Mouse (Mus musculus) spleen, postnatal 4 days (tissue): ENCODE measurements around the gene 4933406M09Rik.

Experiments used
- DNase-seq, 2 experiments: peaks; one replicate each; pipeline ENCODE4 v3.0.0; 2022; ENCODE audit warnings: low spot score in 2 of 2

4933406M09Rik gene

DNA sequence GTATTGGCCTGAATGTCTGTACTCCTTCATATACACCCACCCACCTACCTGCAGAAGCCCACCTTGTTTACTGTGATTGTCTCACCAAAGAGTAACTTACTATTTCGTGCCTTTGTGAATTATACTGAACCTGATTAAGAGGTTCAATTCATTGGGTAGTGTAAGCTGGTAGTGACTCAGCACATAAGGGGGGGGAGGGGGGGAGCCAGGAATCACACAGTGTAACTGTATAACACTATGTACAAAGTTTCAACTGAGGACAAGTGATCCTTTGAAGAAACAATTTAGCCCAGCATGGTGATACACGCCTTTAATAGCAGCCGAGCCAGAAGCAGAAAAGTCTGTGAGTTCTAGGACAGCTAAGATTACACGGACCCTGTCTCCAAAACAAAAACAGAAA, 47.7 kb downstream of the 4933406M09Rik start:
- no peak for DNase-seq

DNA sequence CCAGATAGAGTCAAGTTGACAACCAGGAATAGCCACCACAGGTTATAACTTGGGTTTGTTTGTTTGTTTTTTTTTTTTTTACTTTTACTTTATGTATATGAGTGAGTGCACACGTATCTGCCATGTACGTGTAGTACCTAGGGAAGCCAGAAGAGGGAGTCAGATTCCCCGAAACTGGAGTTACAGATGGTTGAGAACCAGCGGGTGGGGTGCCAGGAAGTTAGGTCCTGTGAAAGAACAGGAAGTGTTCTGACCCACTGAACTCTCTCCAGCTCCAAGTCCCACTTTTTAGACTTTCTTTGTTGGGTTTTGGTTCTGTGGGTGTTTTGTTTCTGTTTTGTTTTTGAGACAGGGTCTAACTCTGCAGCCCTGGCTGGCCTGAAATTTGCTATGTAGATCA, 49.7 kb downstream of the 4933406M09Rik start:
- peak in 1 of 2 experiments; percentile 66 for DNase-seq

DNA sequence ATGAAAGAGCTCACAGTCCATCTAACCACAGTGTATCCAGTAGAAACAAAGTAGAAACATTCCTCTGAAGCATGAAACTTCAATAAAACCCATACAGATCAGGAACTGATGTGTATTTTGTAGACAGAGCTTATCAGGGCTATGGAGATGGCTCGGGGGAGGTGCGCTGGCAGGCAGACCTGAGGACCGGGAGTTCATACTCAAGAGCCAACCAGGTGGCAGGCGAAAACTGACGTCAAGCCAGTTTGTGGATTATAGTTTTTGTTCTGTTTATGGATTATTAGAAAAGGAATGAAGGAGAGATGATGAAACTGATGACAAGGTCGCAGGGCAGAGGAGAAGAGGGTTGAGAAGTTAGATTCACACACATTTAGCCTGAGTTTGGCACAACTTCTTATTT, 54.7 kb downstream of the 4933406M09Rik start:
- DNase-seq, result no peak
